Mouse (Mus musculus) liver, embryonic 14.5 days (tissue): ENCODE results near the gene Rsbn1. TPM values are rescaled to one million over a fixed set of nuclear protein-coding genes. Genes with fewer than 3 reads are reported as not detected.

ENCODE experiments used
- ATAC-seq: fragments of 200-750 bp; cut with Nextera tagmentation; 2 replicates; pipeline ENCODE4 v1.8.0; 2017; ENCODE audit warnings: moderate number of reproducible peaks, mild to moderate bottlenecking, moderate library complexity; ENCODE audit not compliant: insufficient read depth
- DNase-seq, 3 experiments: peaks; one replicate each; pipeline ENCODE4 v3.0.0-alpha.2; 2012 to 2013; ENCODE audit warnings: low read depth in 3 of 3, low spot score in 3 of 3
- H3K27ac ChIP-seq: fragments of 300-500 bp; sonication (generic); 2 replicates; pipeline ENCODE4 v1.5.1; 2014; ENCODE audit warnings: moderate library complexity, mild to moderate bottlenecking, control low read depth, inconsistent platforms
- H3K27me3 ChIP-seq: fragments of 300-500 bp; sonication (generic); 2 replicates; pipeline ENCODE4 v1.6.1; 2014; ENCODE audit warnings: mild to moderate bottlenecking, low read length, moderate library complexity; ENCODE audit not compliant: control insufficient read depth, insufficient read depth
- H3K36me3 ChIP-seq: fragments of 300-500 bp; sonication (generic); replicated peaks from 2 replicates; pipeline ENCODE4 v1.6.1; 2014; ENCODE audit warnings: low read depth; ENCODE audit not compliant: control insufficient read depth, insufficient read depth
- H3K4me1 ChIP-seq, 2 experiments: fragments of 200-500 bp in 1 of 2; fragments of 300-500 bp in 1 of 2; sonication (generic) in 1 of 2; replicated peaks; 2 replicates each; pipeline ENCODE4 v1.6.1; 2012 to 2014; ENCODE audit warnings: antibody characterized with exemption in 1 of 2, inconsistent platforms in 1 of 2, low read length in 1 of 2; ENCODE audit not compliant: control insufficient read depth in 2 of 2, insufficient read depth in 2 of 2
- H3K4me2 ChIP-seq: fragments of 300-500 bp; sonication (generic); 2 replicates; pipeline ENCODE4 v1.6.1; 2014; ENCODE audit warnings: low read depth, mild to moderate bottlenecking, control low read depth, moderate library complexity
- H3K4me3 ChIP-seq, 2 experiments: fragments of 200-500 bp in 1 of 2; fragments of 300-500 bp in 1 of 2; sonication (generic) in 1 of 2; 2 replicates each; pipeline ENCODE4 v1.5.1; 2012 to 2014; ENCODE audit warnings: low read depth in 2 of 2, low read length in 2 of 2, mild to moderate bottlenecking in 2 of 2, control low read depth in 1 of 2, inconsistent platforms in 1 of 2, moderate library complexity in 1 of 2; ENCODE audit not compliant: insufficient read depth in 1 of 2
- H3K9ac ChIP-seq: fragments of 300-500 bp; sonication (generic); replicated peaks from 2 replicates; pipeline ENCODE4 v1.6.1; 2014; ENCODE audit warnings: mild to moderate bottlenecking, control low read depth, moderate library complexity
- H3K9me3 ChIP-seq: fragments of 300-500 bp; sonication (generic); 2 replicates; pipeline ENCODE4 v1.6.1; 2016; ENCODE audit warnings: low read length, mixed read lengths; ENCODE audit not compliant: control insufficient read depth
- CTCF ChIP-seq: IDR thresholded peaks from 2 replicates; pipeline ENCODE4 v1.5.1; 2016; ENCODE audit warnings: antibody characterized with exemption, low read depth, control low read depth
- EP300 ChIP-seq: IDR thresholded peaks from 2 replicates; pipeline ENCODE4 v1.6.1; 2016; ENCODE audit warnings: antibody characterized with exemption, low read depth
- whole genome bisulfite sequencing: fragments of 180-500 bp; shearing (Covaris S2); extraction: QIAGEN DNeasy Blood & Tissue Kit; methylation state at CpG from one replicate; pipeline ENCODE4 v1.1.7; 2014; ENCODE audit not compliant: insufficient replicate concordance; 5-methylcytosine and 5-hydroxymethylcytosine counted together
- polyA plus RNA-seq, 2 experiments: library from polyadenylated mRNA; depleted of rRNA in 1 of 2; stranded (reverse) in 1 of 2; unstranded in 1 of 2; fragments of >200 nt; fragmentation: Nextera tagmentation in 1 of 2; extraction: Ambion mirVana in 1 of 2; gene quantifications; 2 replicates each; pipeline versions ENCODE4 v1.2.1 to v1.2.3; 2012 to 2014

Gene Rsbn1
- polyA plus RNA-seq, 2 experiments = 3.3 to 3.6 TPM

DNA sequence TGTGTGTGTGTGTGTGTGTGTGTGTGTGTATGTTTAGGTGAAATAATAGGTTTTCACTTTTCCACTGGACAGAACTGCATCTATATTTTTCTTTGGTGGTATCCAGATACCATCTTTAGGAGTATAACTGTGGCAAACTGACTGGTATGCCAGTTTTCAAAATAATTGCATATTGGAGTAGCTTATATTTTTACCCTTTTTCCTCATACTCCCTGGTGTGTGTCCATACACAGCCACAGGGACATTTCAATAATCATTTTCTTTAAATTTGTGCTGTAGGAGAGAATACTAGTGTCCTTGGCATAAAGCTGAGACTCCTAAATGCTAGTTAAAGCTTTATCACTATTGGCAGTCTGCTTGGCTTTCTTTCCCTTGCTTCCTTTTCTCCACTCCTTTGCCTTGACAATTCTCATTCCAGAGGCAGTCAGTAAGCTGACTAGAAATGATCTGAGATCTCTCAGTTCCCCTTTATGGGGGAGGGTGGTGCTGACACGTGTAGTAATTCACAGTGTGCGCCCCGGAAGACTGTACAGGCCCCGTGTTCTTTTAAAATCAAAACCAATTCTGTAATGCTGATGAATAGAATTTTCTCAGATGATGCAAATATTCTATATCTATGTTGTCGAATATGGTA is 2.4 kb downstream of the Rsbn1 start:
- H3K4me3 ChIP-seq = peak overlapping the region; percentile 46 to 67
- peak overlapping the region; percentile 41 for H3K9ac ChIP-seq
- H3K4me1 ChIP-seq = peaks cover 11 to 17% of the 10 kb centered on the region in 2 experiments
- TF ChIP-seq EP300 = no peak
- TF ChIP-seq CTCF = no peak
- ATAC-seq = no peak
- DNase-seq = no peak
- H3K36me3 ChIP-seq = no peaks in the 10 kb centered on the region
- H3K9me3 ChIP-seq = no peaks in the 10 kb centered on the region
- no peaks in the 10 kb centered on the region for H3K27me3 ChIP-seq
- H3K4me2 ChIP-seq = peak overlapping the region; percentile 93
- H3K27ac ChIP-seq = no peak overlapping the region; the same call in 1 of the 2 replicates
- WGBS = 7% methylated on average over 5 of the region's 5 CpGs

DNA sequence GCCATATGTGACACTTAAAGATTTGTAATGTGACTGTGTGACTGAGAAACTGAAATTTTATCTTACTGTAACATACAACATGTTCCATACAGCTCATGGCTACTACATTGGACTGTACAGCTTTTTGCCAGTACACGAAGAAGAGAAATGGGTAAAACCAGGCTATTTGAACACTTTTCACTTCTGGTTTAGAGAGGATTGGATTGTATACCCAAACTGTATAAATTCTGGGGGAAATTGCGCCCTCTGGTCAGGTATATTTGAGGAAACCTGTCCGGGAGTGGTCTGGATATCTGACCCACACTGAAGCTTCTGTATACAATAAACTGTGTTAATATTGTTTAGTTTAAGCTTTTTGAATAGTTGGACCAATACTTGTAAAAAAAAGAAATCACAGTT is 2.9 kb downstream of the Rsbn1 start:
- peaks cover 11 to 17% of the 10 kb centered on the region in 2 experiments for H3K4me1 ChIP-seq
- ATAC-seq = no peak
- no peaks in the 10 kb centered on the region for H3K36me3 ChIP-seq
- H3K9ac ChIP-seq = peak overlapping the region; percentile 48
- TF ChIP-seq CTCF (no peak), EP300 (no peak)
- H3K9me3 ChIP-seq = no peaks in the 10 kb centered on the region
- peak overlapping the region; percentile 93 for H3K4me2 ChIP-seq
- no peak for DNase-seq
- no peaks in the 10 kb centered on the region for H3K27me3 ChIP-seq
- WGBS = 30% methylated on average over 3 of the region's 3 CpGs
- peak overlapping the region; percentile 46 to 67; a peak in 3 of 4 replicates for H3K4me3 ChIP-seq
- H3K27ac ChIP-seq = no peak overlapping the region; the same call in 1 of the 2 replicates

DNA sequence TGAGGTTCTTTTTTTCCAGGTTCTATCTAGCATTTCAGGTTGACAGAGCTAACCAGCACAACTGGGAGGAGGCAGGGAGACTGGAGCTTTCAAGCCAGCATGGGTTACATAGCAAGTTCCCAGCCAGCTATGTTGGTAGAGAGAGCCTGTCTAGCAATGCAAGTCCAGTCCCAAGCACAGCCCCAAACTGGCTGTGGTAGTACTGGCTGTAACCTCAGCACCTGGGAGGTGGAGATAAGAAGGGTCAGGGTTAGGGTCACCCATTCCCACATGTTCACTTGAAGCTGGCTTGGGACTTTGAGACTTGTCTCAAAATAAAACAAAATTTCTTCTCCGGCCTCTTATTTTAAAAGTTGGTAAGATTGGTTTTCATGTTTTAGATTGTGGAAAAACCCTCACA is 6.2 kb downstream of the Rsbn1 start:
- H3K9ac ChIP-seq = no peak overlapping the region
- ATAC-seq = no peak

DNA sequence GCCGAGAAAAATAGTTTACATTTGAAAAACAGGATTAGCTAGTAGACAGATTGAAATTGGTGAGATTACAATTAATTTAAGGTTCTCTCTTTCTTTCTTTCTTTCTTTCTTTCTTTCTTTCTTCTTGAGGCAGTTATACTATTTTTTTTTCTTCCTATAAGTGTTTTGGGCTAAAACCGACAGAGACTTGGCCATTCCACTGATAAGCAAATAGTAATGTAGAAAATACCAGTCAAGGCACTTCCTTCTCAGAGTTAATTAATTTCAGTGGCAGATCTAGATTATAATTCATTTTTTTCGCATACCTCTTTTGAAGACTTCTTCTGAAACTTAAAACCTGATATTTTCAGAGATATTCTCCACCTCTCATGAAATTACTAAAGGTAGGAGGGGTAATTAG is 11.4 kb downstream of the Rsbn1 start:
- H3K27me3 ChIP-seq = no peaks in the 10 kb centered on the region
- DNase-seq (no peak), ATAC-seq (no peak)
- no peak overlapping the region for H3K27ac ChIP-seq
- peaks cover 8% of the 10 kb centered on the region in 2 experiments for H3K4me1 ChIP-seq
- no peak for TF ChIP-seq CTCF
- H3K9me3 ChIP-seq = no peaks in the 10 kb centered on the region
- no peak overlapping the region for H3K4me3 ChIP-seq
- WGBS = 48% methylated on average over 3 of the region's 3 CpGs
- no peak overlapping the region for H3K9ac ChIP-seq
- peaks cover 7% of the 10 kb centered on the region for H3K36me3 ChIP-seq
- H3K4me2 ChIP-seq = no peak overlapping the region

More for the DNA sequence above, 6.2 kb downstream of the Rsbn1 start:
- whole genome bisulfite sequencing = 68% methylated on average over 1 of the region's 1 CpGs
- TF ChIP-seq CTCF = no peak
- TF ChIP-seq EP300 = no peak
- Histone ChIP-seq H3K4me1 (peaks cover 15 to 21% of the 10 kb centered on the region in 2 experiments), H3K9me3 (no peaks in the 10 kb centered on the region), H3K36me3 (no peaks in the 10 kb centered on the region), H3K27ac (no peak overlapping the region), H3K27me3 (no peaks in the 10 kb centered on the region), H3K4me2 (no peak overlapping the region), H3K4me3 (no peak overlapping the region)
- no peak for DNase-seq

DNA sequence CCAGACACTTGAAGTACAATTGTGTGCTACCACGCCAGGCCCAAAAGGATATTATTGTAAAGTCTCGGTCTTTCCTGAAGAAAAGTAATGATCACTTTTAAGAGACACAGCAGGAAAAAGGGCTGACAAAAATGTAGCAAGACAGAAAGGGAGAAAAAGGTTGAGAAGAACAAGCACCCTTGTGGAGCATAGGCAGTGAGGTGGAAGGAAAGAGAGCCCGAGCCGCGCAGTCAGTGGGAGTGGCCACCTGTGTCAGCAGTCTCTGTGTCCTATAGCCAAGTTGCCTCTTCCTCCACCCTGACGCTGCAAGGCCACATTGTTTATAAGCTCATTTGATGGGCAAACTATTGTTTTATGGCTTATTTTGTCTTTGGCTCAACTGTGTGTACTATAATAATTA is 13.6 kb downstream of the Rsbn1 start:
- peaks cover 7% of the 10 kb centered on the region for H3K36me3 ChIP-seq
- H3K4me2 ChIP-seq = 0 out of 2 replicates have a peak overlapping the region, but pooled peaks have one; percentile 20
- no peaks in the 10 kb centered on the region for H3K27me3 ChIP-seq
- DNase-seq (no peak), ATAC-seq (peak; percentile 65; the same call in 1 of the 2 replicates)
- no peak overlapping the region for H3K9ac ChIP-seq
- no peak for TF ChIP-seq EP300
- H3K4me1 ChIP-seq = peaks cover 3 to 6% of the 10 kb centered on the region in 2 experiments; a peak in 3 of 4 replicates
- WGBS = 45% methylated on average over 6 of the region's 6 CpGs
- no peak overlapping the region for H3K27ac ChIP-seq
- no peak overlapping the region for H3K4me3 ChIP-seq
- no peaks in the 10 kb centered on the region for H3K9me3 ChIP-seq
